Mouse (Mus musculus) hindbrain, embryonic 13.5 days (tissue): ENCODE measurements around the gene Sp3. TPM values are rescaled to one million over a fixed set of nuclear protein-coding genes. Genes with fewer than 3 reads are reported as not detected.

Experiments
- ATAC-seq: fragments of 200-750 bp; cut with Nextera tagmentation; 2 replicates; pipeline ENCODE4 v1.8.0; 2017; ENCODE audit warnings: moderate TSS enrichment; ENCODE audit not compliant: low FRiP score
- H3K27ac ChIP-seq: fragments of 300-500 bp; sonication (generic); 2 replicates; pipeline ENCODE4 v1.5.1; 2015; ENCODE audit warnings: inconsistent platforms, mild to moderate bottlenecking, moderate library complexity
- H3K27me3 ChIP-seq: fragments of 300-500 bp; sonication (generic); 2 replicates; pipeline ENCODE4 v1.6.1; 2015; ENCODE audit warnings: mild to moderate bottlenecking, inconsistent platforms
- H3K36me3 ChIP-seq: fragments of 300-500 bp; sonication (generic); 2 replicates; pipeline ENCODE4 v1.6.1; 2015; ENCODE audit warnings: mild to moderate bottlenecking, inconsistent platforms
- H3K4me1 ChIP-seq: fragments of 300-500 bp; sonication (generic); replicated peaks from 2 replicates; pipeline ENCODE4 v1.6.1; 2015; ENCODE audit warnings: inconsistent platforms
- H3K4me2 ChIP-seq: fragments of 300-500 bp; sonication (generic); 2 replicates; pipeline ENCODE4 v1.6.1; 2015; ENCODE audit warnings: inconsistent platforms, mild to moderate bottlenecking, moderate library complexity
- H3K4me3 ChIP-seq: fragments of 300-500 bp; sonication (generic); 2 replicates; pipeline ENCODE4 v1.5.1; 2015; ENCODE audit warnings: mild to moderate bottlenecking, inconsistent platforms
- H3K9ac ChIP-seq: fragments of 300-500 bp; sonication (generic); 2 replicates; pipeline ENCODE4 v1.6.1; 2015; ENCODE audit warnings: mild to moderate bottlenecking, inconsistent platforms
- H3K9me3 ChIP-seq: fragments of 300-500 bp; sonication (generic); 2 replicates; pipeline ENCODE4 v1.6.1; 2016; ENCODE audit warnings: inconsistent platforms
- WGBS: fragments of 180-500 bp; shearing (Covaris S2); methylation state at CpG from one replicate; pipeline ENCODE4 v1.1.7; 2015; 5-methylcytosine and 5-hydroxymethylcytosine counted together
- polyA plus RNA-seq: library from polyadenylated mRNA; unstranded; fragments of >200 nt; fragmentation: Nextera tagmentation; extraction: Ambion mirVana; gene quantifications from 2 replicates; pipeline ENCODE4 v1.2.1, GENCODE M21; 2015

The Sp3 gene
- polyA plus RNA-seq, 1 experiment from 2014 or later: 43.3 TPM

- no peak overlapping the region for H3K9ac ChIP-seq
- 94% methylated on average over 4 of the region's 4 CpGs for WGBS
- H3K27ac ChIP-seq: no peak overlapping the region
- peaks cover 19% of the 10 kb centered on the region for H3K36me3 ChIP-seq
- H3K27me3 ChIP-seq: no peaks in the 10 kb centered on the region
- ATAC-seq: no peak
- no peaks in the 10 kb centered on the region for H3K9me3 ChIP-seq
- no peak overlapping the region for H3K4me2 ChIP-seq
- no peak overlapping the region for H3K4me3 ChIP-seq
- H3K4me1 ChIP-seq: peaks cover 14% of the 10 kb centered on the region; the same call in 1 of the 2 replicates
These were observed 9.9 kb downstream of the Sp3 start for GRCm38 (mm10) chr2:72970302-72970701.

DNA sequence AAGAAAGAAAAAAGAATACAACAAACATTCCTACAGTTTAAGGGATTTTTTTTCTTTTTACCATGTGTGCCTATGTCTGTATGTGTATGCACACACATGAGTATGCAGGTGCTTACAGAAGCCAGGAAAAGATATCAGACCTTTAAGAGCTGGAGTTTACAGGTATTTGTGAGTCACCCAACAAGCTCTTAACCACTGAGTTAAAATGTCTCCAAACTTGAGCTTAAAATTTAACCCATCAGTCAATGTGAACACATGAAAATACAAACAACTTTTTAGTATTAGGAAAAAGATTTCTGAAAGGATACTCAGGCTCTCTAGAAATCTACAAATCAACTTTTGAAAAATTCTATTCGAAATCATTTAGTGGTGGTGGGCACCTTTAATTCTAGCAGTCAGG, 11.7 kb downstream of the Sp3 start:
- H3K36me3 ChIP-seq: peaks cover 19% of the 10 kb centered on the region
- H3K4me1 ChIP-seq: peaks cover 14% of the 10 kb centered on the region; the same call in 1 of the 2 replicates
- no peak overlapping the region for H3K9ac ChIP-seq
- H3K4me2 ChIP-seq: no peak overlapping the region
- H3K4me3 ChIP-seq: no peak overlapping the region
- H3K27ac ChIP-seq: no peak overlapping the region
- WGBS: 96% methylated on average over 1 of the region's 1 CpGs
- ATAC-seq: no peak
- H3K27me3 ChIP-seq: no peaks in the 10 kb centered on the region
- no peaks in the 10 kb centered on the region for H3K9me3 ChIP-seq

DNA sequence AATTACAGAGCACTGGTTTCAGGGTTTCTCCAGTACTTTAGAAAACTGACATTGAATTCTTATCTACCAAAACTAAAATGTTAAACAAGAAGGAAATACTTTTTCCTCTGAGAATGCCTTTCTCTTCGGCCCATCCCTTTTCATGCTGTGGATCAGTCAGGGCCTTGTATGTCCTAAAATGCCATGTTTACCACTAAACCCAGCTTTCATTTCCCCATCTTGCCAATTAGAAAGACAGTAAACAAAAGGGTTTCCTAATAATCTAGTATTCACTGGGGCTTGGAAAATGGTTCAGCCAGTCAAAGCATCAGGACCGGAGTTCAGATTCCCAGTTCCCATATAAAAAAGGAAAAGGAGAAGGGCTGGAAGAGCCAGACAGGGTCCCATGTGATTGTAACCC, 14.8 kb downstream of the Sp3 start:
- Histone ChIP-seq H3K27me3 (no peaks in the 10 kb centered on the region), H3K27ac (no peak overlapping the region), H3K4me2 (no peak overlapping the region), H3K9me3 (no peaks in the 10 kb centered on the region), H3K36me3 (peaks cover 20% of the 10 kb centered on the region), H3K4me3 (no peak overlapping the region), H3K4me1 (peaks cover 11% of the 10 kb centered on the region; the same call in 1 of the 2 replicates), H3K9ac (no peak overlapping the region)
- 91% methylated on average over 2 of the region's 2 CpGs for WGBS
- ATAC-seq: no peak

DNA sequence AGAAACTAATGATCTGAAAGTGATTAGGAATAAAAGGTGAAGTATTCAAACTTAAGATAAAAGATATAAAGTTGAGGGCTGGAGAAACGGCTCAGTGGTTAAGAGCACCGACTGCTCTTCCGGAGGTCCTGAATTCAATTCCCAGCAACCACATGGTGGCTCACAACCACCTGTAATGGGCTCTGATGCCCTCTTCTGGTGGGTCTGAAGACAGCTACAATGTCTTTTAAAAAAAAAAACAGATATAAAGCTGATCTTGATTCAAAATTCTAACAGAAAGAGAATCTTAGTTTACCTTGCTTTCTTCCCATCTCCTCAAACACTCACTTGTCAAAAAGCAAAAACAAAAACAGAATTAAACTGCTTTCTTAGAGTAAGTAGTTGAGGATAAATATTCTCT, 23.8 kb downstream of the Sp3 start:
- Histone ChIP-seq H3K9ac (no peak overlapping the region), H3K4me3 (no peak overlapping the region), H3K4me2 (no peak overlapping the region), H3K36me3 (peaks cover 27% of the 10 kb centered on the region), H3K27ac (no peak overlapping the region), H3K9me3 (no peaks in the 10 kb centered on the region), H3K27me3 (no peaks in the 10 kb centered on the region), H3K4me1 (no peaks in the 10 kb centered on the region)
- 95% methylated on average over 3 of the region's 3 CpGs for WGBS
- ATAC-seq: no peak

- Histone ChIP-seq H3K36me3 (peaks cover 20% of the 10 kb centered on the region), H3K4me1 (no peaks in the 10 kb centered on the region), H3K27me3 (no peaks in the 10 kb centered on the region), H3K9me3 (no peaks in the 10 kb centered on the region), H3K4me3 (no peak overlapping the region), H3K9ac (no peak overlapping the region), H3K27ac (no peak overlapping the region), H3K4me2 (no peak overlapping the region)
- ATAC-seq: no peak
- WGBS: 95% methylated on average over 3 of the region's 3 CpGs
These were observed 27.3 kb downstream of the Sp3 start for GRCm38 (mm10) chr2:72952979-72953378.

- Histone ChIP-seq H3K9me3 (no peaks in the 10 kb centered on the region), H3K27ac (no peak overlapping the region), H3K36me3 (peaks cover 24% of the 10 kb centered on the region), H3K9ac (no peak overlapping the region), H3K4me1 (no peaks in the 10 kb centered on the region), H3K4me3 (no peak overlapping the region), H3K4me2 (no peak overlapping the region), H3K27me3 (no peaks in the 10 kb centered on the region)
- ATAC-seq: no peak
- 11% methylated on average over 1 of the region's 1 CpGs for WGBS
These were observed 44.3 kb downstream of the Sp3 start for GRCm38 (mm10) chr2:72935937-72936336.

GRCm38 (mm10) chr2:72932186-72932585, 48.1 kb downstream of the Sp3 start:
- Histone ChIP-seq H3K4me2 (no peak overlapping the region), H3K36me3 (peaks cover 9% of the 10 kb centered on the region), H3K27ac (no peak overlapping the region), H3K27me3 (no peaks in the 10 kb centered on the region), H3K4me3 (no peak overlapping the region), H3K4me1 (no peaks in the 10 kb centered on the region), H3K9ac (no peak overlapping the region), H3K9me3 (no peaks in the 10 kb centered on the region)
- ATAC-seq: no peak

- Histone ChIP-seq H3K9ac (no peak overlapping the region), H3K4me2 (no peak overlapping the region), H3K4me3 (no peak overlapping the region), H3K27ac (no peak overlapping the region), H3K4me1 (no peaks in the 10 kb centered on the region), H3K9me3 (no peaks in the 10 kb centered on the region), H3K27me3 (no peaks in the 10 kb centered on the region), H3K36me3 (no peaks in the 10 kb centered on the region)
- no peak for ATAC-seq
- 78% methylated on average over 10 of the region's 10 CpGs for WGBS
These were observed 55.3 kb downstream of the Sp3 start for GRCm38 (mm10) chr2:72924981-72925380.

DNA sequence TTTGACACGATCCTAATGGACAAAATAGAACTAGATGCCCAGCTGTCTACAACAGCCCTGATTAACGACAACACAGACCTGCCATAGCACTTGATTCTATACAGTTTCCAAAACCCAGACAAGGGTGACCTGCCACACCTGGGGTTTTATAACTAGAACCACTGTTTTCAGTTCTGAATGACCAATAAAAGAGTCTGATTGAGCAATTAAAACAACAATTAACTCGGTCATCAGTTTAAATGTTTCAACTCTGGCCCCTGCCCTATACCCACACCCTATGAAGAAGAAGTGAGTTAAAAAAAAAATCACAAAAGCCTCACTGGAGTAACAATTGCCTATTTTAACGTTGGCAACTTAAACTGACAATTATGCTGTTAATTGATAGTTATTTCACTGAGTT, 64.1 kb downstream of the Sp3 start:
- H3K9ac ChIP-seq: no peak overlapping the region
- no peak overlapping the region for H3K27ac ChIP-seq
- H3K4me2 ChIP-seq: no peak overlapping the region
- no peaks in the 10 kb centered on the region for H3K4me1 ChIP-seq
- no peaks in the 10 kb centered on the region for H3K9me3 ChIP-seq
- H3K27me3 ChIP-seq: no peaks in the 10 kb centered on the region
- ATAC-seq: no peak
- 73% methylated on average over 4 of the region's 4 CpGs for WGBS
- no peaks in the 10 kb centered on the region for H3K36me3 ChIP-seq
- no peak overlapping the region for H3K4me3 ChIP-seq

- no peak overlapping the region for H3K4me2 ChIP-seq
- 88% methylated on average over 7 of the region's 7 CpGs for WGBS
These were observed 64.9 kb downstream of the Sp3 start for GRCm38 (mm10) chr2:72915245-72915930.

GRCm38 (mm10) chr2:72913458-72913760, 66.8 kb downstream of the Sp3 start:
- H3K4me1 ChIP-seq: no peaks in the 10 kb centered on the region
- WGBS: 51% methylated on average over 7 of the region's 7 CpGs
- no peak for ATAC-seq

More at GRCm38 (mm10) chr2:72915245-72915930, 64.9 kb downstream of the Sp3 start:
- Histone ChIP-seq H3K9me3 (no peaks in the 10 kb centered on the region), H3K27me3 (no peaks in the 10 kb centered on the region), H3K4me1 (no peaks in the 10 kb centered on the region), H3K9ac (no peak overlapping the region), H3K4me3 (no peak overlapping the region), H3K36me3 (no peaks in the 10 kb centered on the region), H3K27ac (no peak overlapping the region)
- no peak for ATAC-seq

DNA sequence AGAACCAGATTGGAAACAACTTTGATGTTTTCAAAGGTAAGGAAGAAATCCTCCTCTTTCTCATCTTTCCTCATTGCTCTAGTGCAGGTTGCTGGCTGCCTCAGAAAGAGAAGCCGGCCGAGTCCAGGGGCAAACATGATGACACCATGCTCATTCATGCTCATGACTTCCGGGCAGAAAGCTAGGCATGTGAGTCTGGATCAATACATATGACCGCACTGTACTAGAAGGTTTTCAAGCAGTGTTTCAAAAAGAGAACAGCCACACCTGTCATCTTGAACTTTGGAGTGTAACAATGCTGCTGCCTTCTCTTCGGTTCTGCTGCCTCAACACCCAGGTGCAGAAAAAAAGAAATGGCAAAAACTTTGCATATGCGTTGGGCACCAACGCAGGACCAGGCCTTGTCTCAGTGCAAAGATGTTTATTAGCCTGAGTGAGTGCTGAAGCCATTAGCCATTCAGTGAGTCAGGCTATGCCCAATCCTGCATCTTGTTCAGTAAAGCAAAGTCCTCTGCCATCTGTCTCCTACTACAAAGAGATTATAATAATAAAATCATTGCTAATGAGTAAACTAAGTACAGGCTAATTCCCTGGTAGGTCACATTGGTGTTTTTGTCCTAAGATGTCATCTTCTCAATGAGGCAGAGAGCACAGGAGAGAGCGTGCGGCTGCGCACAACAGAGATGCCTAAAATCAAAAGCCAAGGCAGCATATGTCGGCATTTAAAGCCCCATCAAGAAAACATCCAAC, 67.4 kb downstream of the Sp3 start:
- WGBS: 82% methylated on average over 11 of the region's 11 CpGs
- Histone ChIP-seq H3K9me3 (no peaks in the 10 kb centered on the region), H3K27ac (no peak overlapping the region), H3K4me2 (no peak overlapping the region), H3K9ac (no peak overlapping the region), H3K4me3 (no peak overlapping the region), H3K4me1 (no peaks in the 10 kb centered on the region), H3K27me3 (no peaks in the 10 kb centered on the region), H3K36me3 (no peaks in the 10 kb centered on the region)
- ATAC-seq: no peak

More at GRCm38 (mm10) chr2:72913458-72913760, 66.8 kb downstream of the Sp3 start:
- H3K4me3 ChIP-seq: no peak overlapping the region
- no peak overlapping the region for H3K9ac ChIP-seq
- H3K27me3 ChIP-seq: no peaks in the 10 kb centered on the region
- no peak overlapping the region for H3K4me2 ChIP-seq
- H3K36me3 ChIP-seq: no peaks in the 10 kb centered on the region
- no peak overlapping the region for H3K27ac ChIP-seq
- H3K9me3 ChIP-seq: no peaks in the 10 kb centered on the region

DNA sequence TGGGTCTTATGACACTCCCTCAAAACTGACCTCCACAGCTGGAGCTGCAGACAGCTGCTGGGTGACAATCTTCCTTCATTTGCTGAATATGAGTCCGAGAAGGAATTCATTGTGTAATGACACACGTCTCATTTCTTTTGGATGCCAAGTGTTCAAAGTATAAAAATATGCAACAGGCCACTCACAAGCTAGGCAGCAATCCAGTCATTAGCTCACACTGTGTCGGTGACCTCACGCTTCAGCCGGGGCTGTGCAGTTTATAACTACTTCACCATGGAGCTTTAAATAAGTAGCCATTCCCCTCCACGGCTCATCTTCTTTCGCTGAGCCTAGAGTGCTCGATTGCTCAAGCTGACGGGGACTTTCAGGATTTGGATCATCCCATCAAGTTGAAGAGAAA, 68.7 kb downstream of the Sp3 start:
- 92% methylated on average over 9 of the region's 9 CpGs for WGBS
- no peaks in the 10 kb centered on the region for H3K36me3 ChIP-seq
- ATAC-seq: no peak
- no peaks in the 10 kb centered on the region for H3K9me3 ChIP-seq
- no peak overlapping the region for H3K9ac ChIP-seq
- H3K27ac ChIP-seq: no peak overlapping the region
- no peak overlapping the region for H3K4me3 ChIP-seq
- no peak overlapping the region for H3K4me2 ChIP-seq
- H3K4me1 ChIP-seq: no peaks in the 10 kb centered on the region
- H3K27me3 ChIP-seq: no peaks in the 10 kb centered on the region
